Mouse (Mus musculus): Measurements from ENCODE around the gene Kat8.

The Kat8 gene

DNA sequence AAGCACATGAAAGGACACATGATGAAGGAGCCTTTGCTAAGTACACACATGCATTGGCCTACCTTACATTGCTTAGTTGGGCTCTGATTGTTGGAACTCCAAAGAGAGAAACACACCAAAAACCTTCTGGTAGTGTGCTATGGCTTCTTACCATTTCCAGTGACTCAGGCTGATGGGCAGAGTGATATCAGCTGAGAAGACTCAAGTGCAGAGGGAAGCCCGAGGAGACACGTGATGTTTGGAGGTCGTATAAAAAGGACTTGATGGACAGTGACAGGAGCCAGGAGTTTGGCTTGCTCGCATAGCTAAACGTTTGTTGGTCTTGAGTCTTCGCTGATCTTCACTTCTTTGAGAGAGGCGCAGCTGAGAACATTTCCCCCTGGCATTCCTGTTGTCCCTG lies 14.8 kb upstream of the Kat8 start:
- no peak for DNase-seq (ENCODE audit: low spot score)

DNA sequence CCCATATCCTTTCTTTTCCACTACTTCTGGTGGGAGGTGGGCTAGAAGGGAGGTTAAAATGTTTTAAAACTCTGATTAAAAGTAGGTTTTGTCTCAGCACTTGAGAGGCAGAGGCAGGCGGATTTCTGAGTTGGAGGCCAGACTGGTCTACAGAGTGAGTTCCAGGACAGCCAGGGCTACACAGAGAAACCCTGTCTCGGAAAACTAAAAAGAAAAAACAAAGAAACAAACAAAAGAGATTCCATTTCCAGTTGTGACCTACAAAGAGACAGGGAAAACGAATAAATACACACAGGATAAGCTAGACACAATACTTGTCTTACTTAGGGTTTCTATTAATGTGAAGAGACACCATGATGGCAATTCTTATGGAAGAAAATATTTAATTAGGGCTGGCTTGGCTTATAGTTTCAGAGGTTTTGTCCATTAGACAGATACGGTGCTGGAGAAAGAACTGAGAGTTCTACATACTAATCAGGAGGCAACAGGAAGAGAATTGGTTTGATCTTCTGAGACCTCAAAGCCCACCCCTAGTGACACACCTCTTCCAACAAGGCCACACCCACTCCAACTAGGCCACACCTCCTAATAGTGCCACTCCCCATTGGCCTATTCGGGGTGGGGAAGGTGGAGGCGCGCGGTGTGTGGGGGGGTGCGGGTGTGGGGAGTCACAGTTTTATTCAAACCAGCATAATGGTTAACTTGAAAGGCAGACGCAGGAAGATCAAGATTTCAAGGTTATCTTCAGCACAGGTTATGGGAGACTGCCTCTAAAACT lies 13.9 kb upstream of the Kat8 start:
- no peak for DNase-seq (ENCODE audit: low spot score)

DNA sequence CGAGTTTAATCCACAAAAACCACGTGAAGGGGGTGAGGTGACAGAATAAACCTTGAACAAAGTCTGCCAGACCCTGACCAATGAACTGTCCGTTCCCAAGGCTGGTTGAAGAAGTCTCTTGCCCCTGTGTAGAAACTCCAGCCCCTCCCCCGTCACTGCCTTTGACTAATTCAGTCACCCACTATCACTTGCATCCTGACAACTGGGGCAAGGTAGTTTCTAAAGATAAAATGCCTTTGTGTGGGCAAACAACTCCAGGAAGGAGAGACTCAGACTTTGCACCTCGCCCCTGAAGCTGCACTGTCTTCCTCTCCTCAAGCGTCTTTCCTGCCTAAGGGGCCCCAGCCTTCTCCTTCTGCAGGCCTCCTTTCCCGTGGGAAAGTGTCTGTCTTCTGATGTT lies 12.3 kb upstream of the Kat8 start:
- no peak for DNase-seq (ENCODE audit: low spot score)

DNA sequence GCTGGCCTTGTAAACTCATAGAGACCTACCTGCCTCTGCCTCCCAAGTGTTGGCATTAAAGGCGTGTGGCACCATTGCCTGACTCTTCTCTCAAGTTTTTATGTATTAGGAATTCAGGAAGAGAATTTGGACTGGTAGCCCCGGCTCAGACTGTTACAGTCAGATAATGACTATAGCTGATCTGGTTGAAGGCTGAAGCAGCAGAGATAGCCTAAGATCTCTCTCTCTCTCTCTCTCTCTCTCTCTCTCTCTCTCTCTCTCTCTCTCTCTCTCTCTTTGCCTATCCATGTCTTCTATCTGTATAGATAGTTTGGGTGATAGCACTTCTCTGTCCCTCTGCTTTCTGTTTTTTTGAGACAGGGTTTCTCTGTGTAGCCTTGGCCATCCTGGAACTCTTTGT lies 10.5 kb upstream of the Kat8 start:
- no peak for DNase-seq (ENCODE audit: low spot score)

DNA sequence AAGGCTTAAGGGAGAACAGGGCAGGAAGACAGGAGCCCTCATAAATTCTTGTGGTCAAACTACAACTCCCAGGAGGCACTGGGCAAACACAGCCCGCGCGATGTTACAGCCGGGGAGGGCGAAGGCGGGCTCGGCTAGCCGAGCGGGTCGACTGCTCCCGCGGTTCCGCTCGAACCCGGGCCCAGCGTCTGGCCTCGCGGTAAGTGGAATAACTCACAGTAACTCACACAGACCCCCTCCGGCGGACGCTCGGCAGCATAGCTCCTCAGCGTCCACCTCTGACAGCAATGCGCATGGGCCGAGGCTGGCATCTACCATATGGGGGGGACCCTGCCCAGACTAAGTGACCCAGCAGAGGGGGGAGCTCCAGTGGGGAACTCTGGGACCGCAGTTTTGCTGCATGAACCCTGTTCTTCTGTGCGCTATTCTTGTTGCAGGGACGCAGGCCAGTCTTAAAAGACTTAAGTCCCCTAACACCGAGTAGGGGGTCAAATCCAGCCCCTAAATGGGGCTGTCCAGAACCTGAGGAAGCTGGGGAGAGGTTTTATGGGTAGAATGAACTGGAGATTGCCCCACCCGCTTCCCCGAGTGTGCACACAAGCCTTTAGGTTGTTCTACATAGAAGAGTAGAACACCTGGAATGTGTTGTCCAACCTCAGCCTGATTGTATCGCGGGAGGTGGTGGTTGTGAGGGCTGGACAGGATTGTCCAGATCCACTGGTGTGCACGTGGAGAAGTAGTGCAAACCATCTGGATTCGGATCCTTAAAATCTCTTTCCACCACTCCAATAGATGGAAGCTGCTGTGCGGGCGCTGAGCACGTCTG lies 8.1 kb upstream of the Kat8 start, which contains the start of gene Bckdk:
TSS of gene Bckdk (plus strand) at position 112 of the 826 bp plus-strand sequence.
- peak; percentile 82 for DNase-seq (ENCODE audit: low spot score)

DNA sequence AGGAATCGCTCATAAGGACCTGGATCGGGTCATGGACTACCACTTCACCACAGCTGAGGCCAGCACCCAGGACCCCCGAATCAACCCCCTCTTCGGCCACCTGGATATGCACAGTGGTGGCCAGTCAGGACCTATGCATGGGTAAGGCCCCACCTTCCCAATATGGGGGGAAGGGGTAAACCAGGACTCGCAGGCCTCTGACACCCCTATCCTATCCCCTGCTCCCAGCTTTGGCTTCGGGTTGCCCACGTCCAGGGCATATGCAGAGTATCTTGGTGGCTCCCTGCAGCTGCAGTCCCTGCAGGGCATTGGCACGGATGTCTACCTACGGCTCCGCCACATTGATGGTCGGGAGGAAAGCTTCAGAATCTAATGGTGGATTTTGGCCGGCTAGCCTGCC lies 4.4 kb upstream of the Kat8 start:
- no peak for DNase-seq (ENCODE audit: low spot score)

DNA sequence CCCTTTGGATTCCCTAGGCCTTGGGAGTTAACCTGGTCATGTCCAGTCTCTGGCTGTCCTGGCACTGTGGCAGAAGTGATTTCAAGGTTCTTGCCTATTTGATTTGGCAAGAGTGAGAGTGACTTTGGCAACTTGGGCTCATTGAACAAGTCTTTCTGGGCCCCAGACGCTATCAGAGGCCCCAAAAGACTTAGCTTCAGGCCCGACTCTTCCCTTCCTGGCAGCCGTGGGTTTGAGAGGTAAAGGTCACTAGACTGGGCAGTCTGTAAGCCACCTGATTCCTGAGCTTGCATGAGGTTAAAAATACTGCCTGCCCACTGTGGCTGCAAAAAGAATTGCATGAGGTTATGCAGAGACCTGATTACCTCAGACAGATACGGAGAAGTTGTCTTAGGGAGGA lies 3.7 kb upstream of the Kat8 start:
- no peak for DNase-seq (ENCODE audit: low spot score)

DNA sequence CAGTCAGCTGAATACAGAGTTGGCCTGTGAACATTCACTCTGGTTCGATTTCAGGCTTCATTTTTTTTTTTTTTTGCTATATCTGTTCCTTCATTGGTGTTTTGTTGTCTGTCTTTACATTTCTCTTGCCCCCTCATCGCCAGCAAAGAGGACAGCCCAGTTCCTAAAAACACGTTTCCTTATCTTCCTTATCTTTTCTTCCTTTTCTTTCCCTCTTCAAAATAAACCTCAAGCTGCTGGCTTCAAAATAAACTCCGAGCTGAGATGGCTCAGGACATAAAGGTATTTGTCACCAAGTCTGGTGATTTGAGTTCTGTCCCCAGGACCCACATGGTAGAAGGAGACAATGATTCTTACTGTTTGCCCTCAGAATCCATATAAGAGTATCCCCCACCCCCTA lies 622 bp downstream of the Kat8 start:
- no peak for DNase-seq (ENCODE audit: low spot score)

DNA sequence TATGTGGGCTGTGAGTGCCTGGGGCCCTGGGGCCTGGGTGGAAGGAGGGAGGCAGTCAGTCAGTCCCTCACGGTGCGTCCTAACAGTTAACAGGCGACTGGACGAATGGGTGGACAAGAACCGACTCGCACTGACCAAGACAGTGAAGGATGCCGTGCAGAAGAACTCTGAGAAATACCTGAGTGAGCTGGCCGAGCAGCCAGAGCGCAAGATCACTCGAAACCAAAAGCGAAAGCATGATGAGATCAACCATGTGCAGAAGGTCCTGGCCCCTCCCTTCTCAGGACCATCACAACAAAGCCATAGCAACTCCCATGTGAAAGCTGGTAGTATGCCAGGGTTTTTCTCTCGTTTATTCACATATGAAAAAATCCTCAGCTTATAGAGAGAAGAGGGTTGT lies 3.0 kb downstream of the Kat8 start:
- DNase-seq (ENCODE audit: low spot score): no peak

DNA sequence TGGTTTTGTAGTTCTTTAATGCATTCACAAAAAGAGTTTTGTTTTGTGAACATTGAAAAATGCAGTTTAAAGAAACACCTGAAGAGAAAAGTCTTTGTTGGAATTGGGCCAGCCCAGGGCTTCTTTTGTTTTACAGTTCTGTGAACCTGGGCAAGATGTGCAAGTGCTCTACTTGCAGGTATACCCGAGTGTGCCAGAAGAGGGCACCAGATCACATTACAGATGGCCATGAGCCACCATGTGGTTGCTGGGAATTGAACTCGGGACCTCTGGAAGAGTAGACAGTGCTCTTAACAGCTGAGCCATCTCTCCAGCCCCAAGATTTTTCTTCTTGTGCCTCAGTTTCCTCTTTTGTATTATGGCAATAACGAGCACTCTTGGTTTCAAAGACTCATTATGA lies 5.9 kb downstream of the Kat8 start:
- no peak for DNase-seq (ENCODE audit: low spot score)

DNA sequence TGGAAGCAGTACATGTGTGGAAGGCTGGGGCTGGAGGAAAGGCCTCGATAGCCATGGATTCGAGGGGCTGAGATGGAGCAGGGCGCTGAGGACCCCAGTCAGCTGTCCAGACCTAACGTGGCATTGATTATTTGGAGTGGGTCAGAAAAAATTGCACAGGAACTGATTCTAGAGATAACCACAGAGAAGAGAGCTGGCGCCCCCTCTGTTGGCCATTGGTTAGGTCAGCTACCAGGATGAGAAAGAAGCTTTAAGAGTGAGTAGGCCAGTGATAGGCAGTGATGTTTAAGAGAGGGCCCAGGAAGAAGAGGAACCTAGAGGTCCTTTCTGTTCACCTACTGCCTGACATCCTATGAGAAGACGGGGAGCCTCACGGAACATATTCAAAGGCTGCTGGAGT lies 7.0 kb downstream of the Kat8 start:
- no peak for DNase-seq (ENCODE audit: low spot score)

DNA sequence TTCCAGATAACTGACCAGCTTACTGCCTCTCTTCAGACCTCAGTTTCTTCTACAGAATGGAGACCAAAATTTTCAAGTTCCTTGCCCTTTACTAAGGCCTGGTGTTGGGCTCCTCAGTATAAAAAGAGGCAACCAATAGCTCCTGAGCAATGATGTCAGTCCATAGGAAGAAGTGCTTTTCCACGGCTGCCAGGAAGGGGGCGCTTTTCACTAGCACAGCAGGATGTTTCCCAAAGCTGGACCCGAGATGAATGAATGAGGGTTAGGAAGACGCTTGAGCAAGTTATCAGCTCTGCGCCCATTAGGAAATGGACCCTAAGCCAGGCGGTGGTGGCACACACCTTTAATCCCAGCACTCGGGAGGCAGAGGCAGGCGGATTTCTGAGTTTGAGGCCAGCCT lies 9.2 kb downstream of the Kat8 start:
- DNase-seq (ENCODE audit: low spot score): no peak

DNA sequence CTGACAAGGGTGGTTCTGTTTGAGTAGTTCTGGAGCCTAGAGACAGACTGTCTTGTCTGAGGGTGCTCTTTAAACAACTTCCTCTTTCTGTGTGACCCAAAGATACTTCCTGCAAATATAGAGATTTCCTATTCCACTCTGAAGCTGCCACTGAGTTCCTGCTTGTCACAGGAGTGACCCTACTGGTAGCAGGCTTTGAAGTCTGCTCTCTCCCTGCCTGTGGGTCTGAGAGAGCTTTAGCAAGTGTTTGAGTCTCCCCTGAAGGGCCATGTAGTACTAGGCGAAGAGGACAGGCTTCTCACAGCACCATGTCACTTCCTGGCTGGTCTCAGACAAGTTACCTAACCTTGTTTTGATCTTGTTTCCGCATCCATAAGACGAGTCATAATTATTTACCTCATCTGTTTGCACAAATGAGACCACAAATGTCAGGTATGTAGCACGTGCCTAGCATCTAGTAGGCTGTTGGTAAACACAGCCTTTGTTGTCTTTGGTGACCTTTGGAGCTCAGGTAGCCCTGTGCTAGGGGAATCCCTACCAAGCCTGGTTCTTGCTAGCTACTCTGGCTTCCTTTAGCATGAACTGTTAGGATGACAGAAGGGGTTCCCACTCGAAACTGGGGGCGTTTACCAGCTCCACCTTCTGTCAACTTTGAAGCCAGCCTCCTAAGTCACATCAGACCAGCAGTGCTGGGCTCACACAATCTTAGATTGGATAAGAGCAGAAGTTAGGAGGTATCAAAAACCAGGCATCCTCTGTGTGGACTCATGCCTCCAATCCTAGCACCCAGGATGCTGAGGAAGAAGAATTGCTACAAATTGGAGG lies 10.3 kb downstream of the Kat8 start:
- no peak for DNase-seq (ENCODE audit: low spot score)

DNA sequence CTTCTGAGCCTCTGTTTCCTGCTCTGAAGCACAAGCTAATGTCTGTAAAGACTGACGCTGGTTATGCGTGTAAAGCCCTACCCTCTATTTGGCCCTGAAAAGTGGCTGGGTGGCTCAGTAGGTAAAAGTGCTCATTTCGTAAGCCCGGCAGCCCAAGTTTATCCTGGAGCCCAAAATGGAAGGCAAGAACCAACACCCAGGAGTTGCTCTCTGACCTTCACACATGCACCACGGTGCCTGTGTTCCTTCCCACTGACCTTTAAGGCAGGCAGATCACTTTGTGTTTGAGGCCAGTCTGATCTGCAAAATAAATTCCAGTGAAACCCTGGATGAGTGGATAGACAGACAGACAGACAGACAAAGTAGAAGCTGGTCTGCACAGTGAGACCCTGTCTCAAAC lies 11.4 kb downstream of the Kat8 start:
- DNase-seq (ENCODE audit: low spot score): no peak

DNA sequence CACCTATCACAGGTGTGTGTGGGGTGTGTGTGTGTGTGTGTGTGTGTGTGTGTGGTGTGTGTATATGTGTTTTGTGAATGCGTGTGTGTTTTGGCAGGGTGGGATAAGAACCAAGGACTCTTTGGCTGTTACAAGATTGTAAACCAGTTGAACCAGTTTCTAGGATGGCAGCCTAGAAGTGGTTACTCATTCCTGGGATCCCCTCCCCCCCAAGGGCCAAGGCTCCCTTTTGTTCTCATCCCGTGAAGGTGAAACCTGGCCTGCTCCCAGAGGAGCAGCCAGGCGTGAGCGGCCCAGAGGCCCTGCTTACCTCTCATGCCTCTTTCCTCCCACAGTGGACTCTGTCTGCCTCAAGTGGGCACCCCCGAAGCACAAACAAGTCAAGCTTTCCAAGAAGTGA lies 12.9 kb downstream of the Kat8 start:
- DNase-seq (ENCODE audit: low spot score): no peak

DNA sequence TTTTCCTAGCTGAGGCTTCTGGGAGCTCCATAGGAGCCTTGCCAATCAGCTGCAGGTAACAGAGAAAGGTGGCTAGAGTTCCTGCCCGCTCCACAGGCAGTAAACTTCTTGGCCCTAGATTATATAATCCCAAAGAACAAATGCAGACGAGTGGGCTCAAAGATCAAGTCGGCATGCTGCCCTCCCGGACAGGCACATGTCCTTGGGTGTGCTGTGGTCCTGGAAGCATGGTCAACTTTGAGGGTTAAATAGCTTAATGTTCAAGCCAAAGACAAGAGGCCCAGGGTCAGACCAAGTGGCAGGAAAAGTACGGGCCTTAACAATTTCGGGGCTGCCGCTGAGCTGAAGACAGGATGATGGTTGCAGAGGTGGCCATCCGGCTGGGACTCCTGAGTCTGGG lies 13.8 kb downstream of the Kat8 start:
- DNase-seq (ENCODE audit: low spot score): no peak

DNA sequence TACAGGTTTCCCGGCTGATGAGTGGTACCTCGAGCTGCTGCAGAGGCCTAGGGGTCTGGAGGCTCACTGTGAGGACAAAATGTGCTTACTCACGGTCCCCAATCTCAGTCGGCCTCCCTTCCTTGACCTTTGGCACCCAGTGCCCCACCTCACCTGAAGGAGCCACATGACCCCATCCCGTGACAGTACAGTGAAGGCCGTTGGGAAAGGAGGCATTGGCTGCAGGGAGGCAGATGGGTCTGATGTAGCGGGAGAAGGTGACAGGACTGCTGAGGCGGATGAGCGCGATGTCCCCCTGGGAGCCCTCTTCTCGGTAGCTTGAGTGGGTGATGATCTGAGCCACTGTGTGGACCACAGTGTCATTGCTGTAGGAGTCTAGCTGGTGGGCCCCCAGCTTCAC lies 14.5 kb downstream of the Kat8 start:
- DNase-seq (ENCODE audit: low spot score): no peak

DNA sequence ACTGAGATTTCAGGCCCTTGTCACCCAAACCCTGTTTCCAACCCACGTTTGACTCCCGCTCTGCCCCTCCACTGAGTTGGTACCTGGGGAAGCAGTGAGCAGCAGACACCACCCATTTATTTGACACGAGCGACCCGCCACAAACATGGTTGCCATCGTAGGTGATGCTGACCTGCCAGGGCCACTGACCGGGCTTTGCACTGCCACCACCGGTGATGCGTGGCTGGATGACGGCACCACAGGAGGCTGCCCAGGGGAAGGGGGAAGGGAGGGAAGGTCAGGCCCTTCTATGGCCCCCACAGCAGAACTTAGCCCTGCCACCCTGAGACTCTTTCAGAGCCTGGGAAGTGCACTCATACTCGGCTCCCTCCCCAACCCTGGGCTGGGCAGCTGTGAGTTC lies 15.4 kb downstream of the Kat8 start:
- no peak for DNase-seq (ENCODE audit: low spot score)

DNA sequence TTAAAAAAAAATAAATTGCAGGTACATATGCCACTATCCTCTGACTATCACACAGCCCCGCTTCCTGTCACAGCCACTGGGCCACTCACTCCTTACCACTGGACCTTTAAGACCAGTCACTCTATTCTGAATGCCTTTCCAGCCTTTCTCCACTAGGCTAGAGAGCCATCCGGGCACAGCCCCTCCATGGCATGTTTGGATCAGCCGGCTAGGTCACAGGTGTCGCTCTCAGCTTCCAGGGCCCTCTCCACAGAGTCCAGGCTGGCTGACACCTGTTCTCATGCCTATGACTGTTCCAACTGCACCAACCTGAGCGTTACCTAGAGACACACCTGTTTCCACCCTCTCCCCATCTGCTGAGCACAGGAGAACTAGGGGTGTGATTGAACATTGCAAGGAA lies 16.3 kb downstream of the Kat8 start:
- DNase-seq (ENCODE audit: low spot score): no peak

DNA sequence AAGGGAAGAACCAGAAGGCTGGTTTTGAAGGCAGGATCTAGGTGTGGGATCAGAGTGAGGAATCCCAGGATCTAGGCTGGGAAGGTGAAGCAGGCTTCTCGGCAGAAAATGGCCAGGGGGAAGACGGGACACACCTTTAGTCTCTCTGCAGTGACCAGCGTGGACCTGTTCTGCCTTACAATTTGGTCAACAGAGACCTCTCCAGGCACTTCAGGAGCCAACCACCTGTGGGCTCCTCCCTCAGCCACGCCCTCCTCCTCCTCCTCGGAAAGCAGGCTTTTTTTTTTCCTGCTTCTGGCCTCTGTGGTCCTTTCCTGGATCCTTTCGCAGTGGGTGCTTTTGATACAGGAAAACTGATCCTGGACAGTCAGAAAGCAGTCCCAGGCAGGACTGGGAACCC lies 17.6 kb downstream of the Kat8 start, which contains the start of gene Prss8:
TSS of gene Prss8 (minus strand) at position 182 of the 400 bp plus-strand sequence.
- no peak for DNase-seq (ENCODE audit: low spot score)

DNA sequence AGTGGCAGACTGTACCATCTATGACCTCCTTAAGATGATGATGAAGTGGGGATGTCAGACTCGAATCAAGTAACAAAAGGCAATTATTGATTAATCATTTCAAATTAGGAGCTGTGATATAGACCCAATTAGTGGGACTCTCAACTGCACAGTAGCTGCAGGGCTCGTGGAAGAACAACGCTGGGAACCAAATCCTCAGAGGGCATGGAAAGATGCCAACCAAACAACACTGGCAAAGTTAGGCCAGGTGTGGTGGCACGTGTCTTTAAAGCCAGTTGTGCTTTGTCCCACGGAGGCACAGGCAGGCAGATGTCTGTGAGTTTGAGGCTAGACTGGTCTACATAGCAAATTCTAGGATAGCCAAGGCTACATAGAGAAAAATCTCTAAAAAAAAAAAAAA lies 18.3 kb downstream of the Kat8 start:
- no peak for DNase-seq (ENCODE audit: low spot score)

DNA sequence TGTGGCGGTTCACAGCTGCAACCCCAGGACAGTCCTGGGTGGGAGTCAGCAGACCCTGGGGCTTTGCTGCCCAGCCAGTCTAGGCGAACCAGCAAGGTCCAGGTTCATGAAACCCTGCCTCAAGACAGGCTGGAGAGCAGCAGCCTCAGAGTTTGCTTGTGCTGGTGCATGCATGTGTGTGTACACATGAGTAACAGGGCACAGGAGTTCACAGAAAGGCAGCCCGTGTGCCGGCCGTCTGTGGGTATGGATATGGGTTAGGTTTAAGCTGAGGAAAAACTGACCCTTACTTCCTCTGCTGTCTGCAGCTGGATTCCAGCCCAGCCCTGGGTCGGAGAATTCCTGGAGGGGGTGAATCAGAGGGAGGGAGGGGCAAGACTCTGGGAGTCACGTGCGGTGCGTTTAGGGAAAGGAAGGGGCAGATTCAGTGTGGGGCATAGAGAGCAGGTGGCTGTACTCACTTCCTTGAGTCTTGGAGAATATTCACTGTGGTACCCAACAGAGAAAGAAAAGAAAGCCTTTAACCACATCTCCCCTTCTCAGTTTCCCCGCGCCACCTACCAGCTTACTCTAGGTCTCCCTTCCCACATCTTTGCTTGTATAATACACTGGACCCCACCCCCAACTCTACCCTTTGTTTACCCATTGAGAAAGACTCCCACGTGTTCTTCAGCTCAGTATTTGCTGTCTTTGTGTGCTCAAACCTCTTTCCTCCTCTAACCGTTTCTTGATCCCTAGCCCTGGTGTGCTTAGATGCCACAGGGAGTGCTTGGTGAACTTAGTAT lies 19.2 kb downstream of the Kat8 start:
- no peak for DNase-seq (ENCODE audit: low spot score)

All from testis, postnatal 14 days (tissue).